ENCODE assay signal across 21 mouse cellular contexts in genomic region chr14:60845261-60846045, GRCm38 (mm10).
DNase-seq lines count a peak whose midpoint lies in the region; ATAC-seq and TF ChIP-seq lines count a peak whose summit lies in the region.
"Had no signal": no experiment of that assay in that cellular context is flagged by ENCODE, and none has a peak within 500 bp of the region (broad histone marks: within the 10 kb centered on the region; RNA-seq: fewer than 3 reads in every experiment).

No protein-coding gene starts in this region.

- no peak overlapping the region for H3K9ac ChIP-seq in forebrain, embryonic 14.5 days (ENCODE audit: low read length)
- H3K9ac ChIP-seq in lung, embryonic 15.5 days: no peak overlapping the region
- no peak overlapping the region for H3K9ac ChIP-seq in lung, postnatal 0 days (replicated peaks; ENCODE audit: low read depth)
- H3K9ac ChIP-seq in limb, embryonic 14.5 days (ENCODE audit: low read depth, low read length, severe bottlenecking): no peak overlapping the region
- H3K9ac ChIP-seq: forebrain, embryonic 13.5 days; heart, embryonic 12.5 days; hindbrain, embryonic 15.5 days had no signal

- 68% methylated on average over 10 of the region's 10 CpGs for WGBS in forebrain, embryonic 10.5 days
- WGBS in forebrain, embryonic 14.5 days: 61% methylated on average over 10 of the region's 10 CpGs
- 42% methylated on average over 10 of the region's 10 CpGs for WGBS in lung, embryonic 15.5 days
- 38% methylated on average over 10 of the region's 10 CpGs for WGBS in lung, postnatal 0 days
- 40% methylated on average over 10 of the region's 10 CpGs for WGBS in limb, embryonic 14.5 days

- no peaks in the 10 kb centered on the region for H3K27me3 ChIP-seq in forebrain, embryonic 10.5 days (ENCODE audit: poor library complexity, severe bottlenecking)
- H3K27me3 ChIP-seq in forebrain, embryonic 14.5 days (replicated peaks; ENCODE audit: control insufficient read depth, insufficient read depth, low read length): no peaks in the 10 kb centered on the region
- H3K27me3 ChIP-seq in lung, embryonic 15.5 days: no peaks in the 10 kb centered on the region
- H3K27me3 ChIP-seq in lung, postnatal 0 days (replicated peaks; ENCODE audit: insufficient read depth, low read length): no peaks in the 10 kb centered on the region
- H3K27me3 ChIP-seq in limb, embryonic 14.5 days (ENCODE audit: control insufficient read depth, insufficient read depth, low read length): no peaks in the 10 kb centered on the region
- H3K27me3 ChIP-seq: CH12.LX; forebrain, embryonic 13.5 days; hindbrain, embryonic 15.5 days; megakaryocyte, embryonic 14.5 days had no signal

- peak overlapping the region; percentile 48; the same call in 1 of the 2 replicates for H3K27ac ChIP-seq in forebrain, embryonic 10.5 days
- H3K27ac ChIP-seq in forebrain, embryonic 14.5 days (ENCODE audit: low read depth, low read length): no peak overlapping the region
- peak overlapping the region; percentile 59 for H3K27ac ChIP-seq in lung, embryonic 15.5 days
- no peak overlapping the region for H3K27ac ChIP-seq in lung, postnatal 0 days (ENCODE audit: low read length)
- no peak overlapping the region for H3K27ac ChIP-seq in limb, embryonic 14.5 days (replicated peaks; ENCODE audit: low read depth, low read length)
- H3K27ac ChIP-seq: forebrain, embryonic 13.5 days; hindbrain, embryonic 15.5 days had no signal

- H3K4me3 ChIP-seq in forebrain, embryonic 10.5 days: no peak overlapping the region
- no peak overlapping the region for H3K4me3 ChIP-seq in forebrain, embryonic 14.5 days (ENCODE audit: low read depth, low read length)
- H3K4me3 ChIP-seq in lung, embryonic 15.5 days: no peak overlapping the region
- H3K4me3 ChIP-seq in lung, postnatal 0 days (ENCODE audit: low read depth, low read length): no peak overlapping the region
- H3K4me3 ChIP-seq in limb, embryonic 14.5 days (replicated peaks; ENCODE audit: low read length): no peak overlapping the region
- H3K4me3 ChIP-seq: forebrain, embryonic 13.5 days; heart, embryonic 12.5 days; hindbrain, embryonic 15.5 days; megakaryocyte, embryonic 14.5 days had no signal

- H3K36me3 ChIP-seq in forebrain, embryonic 10.5 days (replicated peaks): peaks cover 51% of the 10 kb centered on the region
- peaks cover 15% of the 10 kb centered on the region; the same call in 1 of the 2 replicates for H3K36me3 ChIP-seq in forebrain, embryonic 14.5 days (ENCODE audit: control insufficient read depth, insufficient read depth, low read length)
- peaks cover 11% of the 10 kb centered on the region for H3K36me3 ChIP-seq in lung, embryonic 15.5 days
- 0 out of 2 replicates have a peak, but pooled peaks cover 4% of the 10 kb centered on the region for H3K36me3 ChIP-seq in lung, postnatal 0 days (ENCODE audit: insufficient read depth, low read length)
- H3K36me3 ChIP-seq in limb, embryonic 14.5 days (ENCODE audit: control insufficient read depth, insufficient read depth, low read length): peaks cover 34% of the 10 kb centered on the region

- no peak for ATAC-seq in forebrain, embryonic 14.5 days
- peak; percentile 24; the same call in 1 of the 2 replicates for ATAC-seq in lung, embryonic 15.5 days (ENCODE audit: borderline replicate concordance, extremely low read depth, low FRiP score, low TSS enrichment)
- no peak for ATAC-seq in lung, postnatal 0 days
- peak; percentile 57; the same call in 1 of the 2 replicates for ATAC-seq in limb, embryonic 14.5 days (ENCODE audit: low FRiP score, low read depth)
- ATAC-seq: forebrain, embryonic 13.5 days had no signal

- peaks cover 33% of the 10 kb centered on the region for H3K4me1 ChIP-seq in forebrain, embryonic 10.5 days
- no peaks in the 10 kb centered on the region for H3K4me1 ChIP-seq in forebrain, embryonic 14.5 days (ENCODE audit: control insufficient read depth, insufficient read depth, low read length)
- H3K4me1 ChIP-seq in lung, embryonic 15.5 days: peaks cover 44% of the 10 kb centered on the region
- H3K4me1 ChIP-seq in lung, postnatal 0 days (ENCODE audit: insufficient read depth, low read depth, low read length): no peaks in the 10 kb centered on the region; the same call in 1 of the 2 replicates
- no peaks in the 10 kb centered on the region for H3K4me1 ChIP-seq in limb, embryonic 14.5 days (ENCODE audit: control insufficient read depth, insufficient read depth, low read length)
- H3K4me1 ChIP-seq: hindbrain, embryonic 15.5 days; megakaryocyte, embryonic 14.5 days had no signal

- no peak for TF ChIP-seq CTCF in lung, postnatal 0 days (IDR thresholded peaks at IDR 0.05)
- no peak for TF ChIP-seq CTCF in brain, embryonic 14.5 days (IDR thresholded peaks at IDR 0.05; ENCODE audit: borderline replicate concordance, extremely low read depth, insufficient read depth, insufficient read length)

- H3K4me2 ChIP-seq in forebrain, embryonic 14.5 days (ENCODE audit: low read length): no peak overlapping the region
- no peak overlapping the region for H3K4me2 ChIP-seq in lung, embryonic 15.5 days
- H3K4me2 ChIP-seq in lung, postnatal 0 days (replicated peaks; ENCODE audit: low read depth, low read length): no peak overlapping the region
- H3K4me2 ChIP-seq in limb, embryonic 14.5 days (replicated peaks; ENCODE audit: low read depth, low read length, severe bottlenecking): no peak overlapping the region
- H3K4me2 ChIP-seq: forebrain, embryonic 13.5 days; heart, embryonic 12.5 days; hindbrain, embryonic 15.5 days had no signal

- no peaks in the 10 kb centered on the region for H3K9me3 ChIP-seq in forebrain, embryonic 10.5 days
- no peaks in the 10 kb centered on the region for H3K9me3 ChIP-seq in forebrain, embryonic 14.5 days (replicated peaks; ENCODE audit: control insufficient read depth, low read length)
- no peaks in the 10 kb centered on the region for H3K9me3 ChIP-seq in lung, embryonic 15.5 days
- H3K9me3 ChIP-seq in lung, postnatal 0 days (ENCODE audit: low read length): no peaks in the 10 kb centered on the region
- H3K9me3 ChIP-seq in limb, embryonic 14.5 days (ENCODE audit: control insufficient read depth, low read length): no peaks in the 10 kb centered on the region
- H3K9me3 ChIP-seq: forebrain, embryonic 13.5 days; heart, embryonic 12.5 days; hindbrain, embryonic 15.5 days had no signal

- no peak for DNase-seq in forebrain, embryonic 10.5 days (ENCODE audit: extremely low spot score, low spot score)
- no peak for DNase-seq in forebrain, embryonic 14.5 days (ENCODE audit: low spot score)
- no peak for DNase-seq in lung, postnatal 0 days (ENCODE audit: low spot score)
- peak; percentile 39 for DNase-seq in brain, embryonic 14.5 days (ENCODE audit: low read depth)
- no peak for DNase-seq in limb, embryonic 14.5 days (ENCODE audit: low spot score)
- DNase-seq in layer of hippocampus, postnatal 36 days: no peak
- DNase-seq: cerebellum, adult 11-12 months; cerebellum, postnatal 25 days; gastrocnemius, postnatal 36 days; heart, postnatal 36 days; kidney, adult 8-10 months; kidney, postnatal 36 days; lung, postnatal 10 days; retina, postnatal 1 day; right cerebral cortex, postnatal 4 days had no signal

- no peak for TF ChIP-seq EP300 in lung, postnatal 0 days (IDR thresholded peaks at IDR 0.05)

- TF ChIP-seq POLR2A in brain, embryonic 14.5 days (IDR thresholded peaks at IDR 0.05; ENCODE audit: borderline replicate concordance, extremely low read depth, insufficient read depth, insufficient read length, poor library complexity, severe bottlenecking): no peak
- TF ChIP-seq POLR2A in limb, embryonic 14.5 days (IDR thresholded peaks at IDR 0.05; ENCODE audit: borderline replicate concordance, extremely low read depth, insufficient read depth, insufficient read length): no peak

Comparison
In these comparisons a context has a peak if more than half of its experiments do, and no peak if none do; other contexts are left out.
1. H3K27ac ChIP-seq: peak in forebrain, embryonic 10.5 days (single experiment) and lung, embryonic 15.5 days (single experiment); none in forebrain, embryonic 14.5 days (single experiment), lung, postnatal 0 days (single experiment) and limb, embryonic 14.5 days (single experiment).
2. ATAC-seq: peak in lung, embryonic 15.5 days (single experiment) and limb, embryonic 14.5 days (single experiment); none in forebrain, embryonic 14.5 days (single experiment) and lung, postnatal 0 days (single experiment).